Mouse (Mus musculus): ENCODE results near the gene Hoxb7.

GRCm38 (mm10) chr11:96338957-96339855, 52.8 kb downstream of the Hoxb7 start:
- no peak for TF ChIP-seq ZNF384 (IDR thresholded peaks at IDR 0.05; ENCODE audit: low read depth, low read length)
- TF ChIP-seq ZC3H11A (IDR thresholded peaks at IDR 0.05; ENCODE audit: borderline replicate concordance, low read depth, low read length) = no peak
- no peak for TF ChIP-seq MAFK (IDR thresholded peaks at IDR 0.05; ENCODE audit: insufficient read depth, low read depth, low read length)
- no peak for TF ChIP-seq HCFC1 (IDR thresholded peaks at IDR 0.05; ENCODE audit: borderline replicate concordance, insufficient read depth, low read length)
- TF ChIP-seq CHD2 (IDR thresholded peaks at IDR 0.05; ENCODE audit: low read depth, low read length) = no peak
